Mouse (Mus musculus): Measurements from ENCODE around the gene Ppp1cb.

DNA sequence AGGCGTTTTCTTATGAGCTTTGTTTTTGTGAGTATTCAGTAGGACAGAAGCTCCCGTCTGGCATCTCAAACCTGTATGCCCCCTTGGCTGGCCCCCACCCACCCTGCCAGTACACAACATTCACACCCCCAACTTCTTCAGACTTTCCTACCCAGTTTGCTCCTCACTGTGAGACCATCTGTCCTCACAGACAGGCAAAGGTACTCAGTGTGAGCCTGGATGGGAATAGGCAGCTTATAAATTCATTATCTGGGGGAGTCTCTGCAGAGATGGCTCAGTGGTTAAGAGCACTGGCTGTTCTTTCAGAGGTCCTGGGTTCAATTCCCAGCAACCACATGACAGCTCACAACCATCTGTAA is 20.1 kb upstream of the Ppp1cb start:
- TF ChIP-seq CTCF (IDR thresholded peaks at IDR 0.05; ENCODE audit: control insufficient read depth, insufficient read depth, insufficient replicate concordance, low read depth, low read length), result no peak
- TF ChIP-seq POLR2A (IDR thresholded peaks at IDR 0.05; ENCODE audit: control insufficient read depth, low read depth, low read length), result no peak
